Mouse (Mus musculus) midbrain, embryonic 13.5 days (tissue): ENCODE data around the gene Rpl14. TPM values are rescaled to one million over a fixed set of nuclear protein-coding genes. Genes with fewer than 3 reads are reported as not detected.
"Not testable (repeated sequence)": the region's sequence is repeated elsewhere in the genome, so short reads cannot be mapped to it uniquely, and the experiment has no call there.

Source experiments
- ATAC-seq: fragments of 200-750 bp; cut with Nextera tagmentation; 2 replicates; pipeline ENCODE4 v1.8.0; 2017; ENCODE audit warnings: mild to moderate bottlenecking, moderate TSS enrichment, moderate library complexity
- H3K27ac ChIP-seq: fragments of 300-500 bp; sonication (generic); 2 replicates; pipeline ENCODE4 v1.5.1; 2015; ENCODE audit warnings: inconsistent platforms, mild to moderate bottlenecking, moderate library complexity
- H3K27me3 ChIP-seq: fragments of 300-500 bp; sonication (generic); 2 replicates; pipeline ENCODE4 v1.6.1; 2015; ENCODE audit warnings: mild to moderate bottlenecking, inconsistent platforms
- H3K36me3 ChIP-seq: fragments of 300-500 bp; sonication (generic); 2 replicates; pipeline ENCODE4 v1.6.1; 2015; ENCODE audit warnings: mild to moderate bottlenecking, inconsistent platforms
- H3K4me1 ChIP-seq: fragments of 300-500 bp; sonication (generic); replicated peaks from 2 replicates; pipeline ENCODE4 v1.6.1; 2015; ENCODE audit warnings: inconsistent platforms
- H3K4me2 ChIP-seq: fragments of 300-500 bp; sonication (generic); replicated peaks from 2 replicates; pipeline ENCODE4 v1.6.1; 2015; ENCODE audit warnings: moderate library complexity, mild to moderate bottlenecking, inconsistent platforms
- H3K4me3 ChIP-seq: fragments of 300-500 bp; sonication (generic); replicated peaks from 2 replicates; pipeline ENCODE4 v1.5.1; 2015; ENCODE audit warnings: mild to moderate bottlenecking, inconsistent platforms
- H3K9ac ChIP-seq: fragments of 300-500 bp; sonication (generic); replicated peaks from 2 replicates; pipeline ENCODE4 v1.6.1; 2015; ENCODE audit warnings: mild to moderate bottlenecking, inconsistent platforms
- H3K9me3 ChIP-seq: fragments of 300-500 bp; sonication (generic); 2 replicates; pipeline ENCODE4 v1.6.1; 2016; ENCODE audit warnings: mild to moderate bottlenecking, inconsistent platforms
- WGBS: fragments of 180-500 bp; shearing (Covaris S2); methylation state at CpG from one replicate; pipeline ENCODE4 v1.1.7; 2015; 5-methylcytosine and 5-hydroxymethylcytosine counted together
- polyA plus RNA-seq: library from polyadenylated mRNA; unstranded; fragments of >200 nt; fragmentation: Nextera tagmentation; extraction: Ambion mirVana; gene quantifications from 2 replicates; pipeline ENCODE4 v1.2.1, GENCODE M21; 2015

Gene Rpl14
- 474 and 477 TPM in 2 replicates for polyA plus RNA-seq

DNA sequence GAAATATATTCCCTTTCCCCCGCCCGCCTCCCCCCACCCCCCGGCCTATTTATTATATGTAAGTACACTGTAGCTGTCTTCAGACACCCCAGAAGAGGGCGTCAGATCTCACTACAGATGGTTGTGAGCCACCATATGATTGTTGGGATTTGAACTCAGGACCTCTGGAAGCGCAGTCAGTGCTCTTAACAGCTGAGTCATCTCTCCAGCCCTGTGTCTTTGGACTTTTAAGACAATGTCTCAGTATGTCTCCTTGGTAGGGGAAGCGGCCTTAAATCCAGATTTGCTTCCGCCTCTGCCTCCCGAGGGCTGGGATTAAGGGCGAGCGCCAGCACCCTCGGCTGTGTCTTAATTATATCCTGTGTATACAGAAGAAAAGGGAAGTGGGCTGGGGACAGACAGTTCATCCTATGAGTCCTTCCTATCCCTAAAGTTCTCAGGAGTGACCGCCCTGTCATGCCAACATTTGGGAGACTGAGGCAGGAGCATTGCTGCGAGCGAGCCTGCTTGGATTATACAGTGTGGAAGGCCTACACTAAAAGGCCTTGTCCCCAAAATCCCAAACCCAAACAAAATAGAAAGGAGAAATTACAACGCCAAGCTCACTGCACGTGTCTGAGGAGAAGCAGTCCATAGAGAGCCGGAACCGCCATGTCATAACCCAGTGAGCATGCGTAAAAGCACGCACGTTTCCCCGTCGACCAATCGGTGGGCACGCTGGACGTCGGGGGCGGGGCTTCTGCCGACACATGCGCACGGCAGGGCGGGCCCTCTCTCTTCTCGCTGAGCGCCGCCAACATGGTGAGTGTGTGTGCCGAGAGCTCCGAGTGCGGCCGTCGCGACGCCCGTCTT lies at the start of gene Rpl14:
Gene Rpl14 (plus strand): TSS at position 704 of the 852 bp plus-strand sequence.
- peak within 1 kb of the TSS; percentile 85 for H3K4me3 ChIP-seq
- H3K4me1 ChIP-seq, result peaks cover 23% of the 10 kb centered on the region
- H3K9ac ChIP-seq, result peak within 1 kb of the TSS; percentile 93
- no peaks in the 10 kb centered on the region for H3K9me3 ChIP-seq
- ATAC-seq, result peak; percentile 98
- H3K4me2 ChIP-seq, result peak within 1 kb of the TSS; percentile 86
- H3K27ac ChIP-seq, result peak within 1 kb of the TSS; percentile 85
- 6% methylated on average over 43 of the region's 43 CpGs for WGBS
- H3K27me3 ChIP-seq, result 0 out of 2 replicates have a peak, but pooled peaks cover 5% of the 10 kb centered on the region
- peaks cover 36% of the 10 kb centered on the region for H3K36me3 ChIP-seq

DNA sequence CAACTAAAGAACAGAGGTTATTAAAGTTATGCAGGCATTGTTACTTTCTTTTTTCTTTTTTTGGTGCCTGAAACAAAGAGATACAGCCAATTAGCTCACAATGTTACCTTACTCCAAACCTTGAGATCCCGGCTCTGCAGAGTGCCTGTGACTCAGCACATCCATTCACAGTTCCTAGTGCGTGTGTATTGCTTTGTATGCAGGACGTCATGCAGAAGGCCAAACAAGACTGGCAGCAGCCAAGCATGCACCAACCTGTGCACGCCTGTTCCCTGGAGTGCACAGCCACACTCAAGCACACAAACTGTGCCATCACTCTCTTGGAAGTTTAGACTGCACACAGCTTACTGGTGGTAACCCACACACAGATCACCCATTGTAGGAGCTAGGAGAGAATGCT lies 44.0 kb upstream of the Rpl14 start:
- no peaks in the 10 kb centered on the region for H3K27me3 ChIP-seq
- 55% methylated on average over 4 of the region's 4 CpGs for WGBS

DNA sequence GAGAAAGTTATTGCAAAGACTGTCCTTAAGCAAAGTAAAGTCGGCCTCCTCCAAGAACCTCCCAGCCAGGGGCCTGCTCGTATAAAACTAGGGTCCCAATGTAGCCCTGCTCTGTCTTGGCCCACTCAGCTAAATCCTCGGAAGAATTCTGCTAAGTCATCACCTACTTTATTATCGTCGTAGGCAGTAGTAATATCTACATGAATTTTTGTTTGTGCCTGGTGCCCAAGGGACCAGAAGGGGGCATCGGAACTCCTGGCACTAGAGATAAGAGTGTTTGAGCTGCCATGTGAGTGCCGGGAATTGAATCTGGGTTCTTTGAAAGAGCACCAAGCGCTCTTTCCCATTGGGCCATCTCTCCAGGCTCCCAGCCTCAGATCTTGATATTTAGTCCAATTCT lies 43.3 kb upstream of the Rpl14 start:
- H3K4me1 ChIP-seq, result no peaks in the 10 kb centered on the region
- H3K9ac ChIP-seq, result no peak overlapping the region
- WGBS, result 90% methylated on average over 8 of the region's 8 CpGs
- H3K36me3 ChIP-seq, result no peaks in the 10 kb centered on the region
- H3K4me2 ChIP-seq, result no peak overlapping the region
- no peak overlapping the region for H3K4me3 ChIP-seq
- H3K27me3 ChIP-seq, result no peaks in the 10 kb centered on the region
- H3K27ac ChIP-seq, result no peak overlapping the region
- H3K9me3 ChIP-seq, result no peaks in the 10 kb centered on the region
- ATAC-seq, result no peak

More for the DNA sequence above, 44.0 kb upstream of the Rpl14 start:
- Histone ChIP-seq H3K27ac (no peak overlapping the region), H3K4me1 (no peaks in the 10 kb centered on the region), H3K4me2 (no peak overlapping the region), H3K36me3 (no peaks in the 10 kb centered on the region), H3K9ac (no peak overlapping the region), H3K4me3 (no peak overlapping the region), H3K9me3 (no peaks in the 10 kb centered on the region)
- no peak for ATAC-seq

DNA sequence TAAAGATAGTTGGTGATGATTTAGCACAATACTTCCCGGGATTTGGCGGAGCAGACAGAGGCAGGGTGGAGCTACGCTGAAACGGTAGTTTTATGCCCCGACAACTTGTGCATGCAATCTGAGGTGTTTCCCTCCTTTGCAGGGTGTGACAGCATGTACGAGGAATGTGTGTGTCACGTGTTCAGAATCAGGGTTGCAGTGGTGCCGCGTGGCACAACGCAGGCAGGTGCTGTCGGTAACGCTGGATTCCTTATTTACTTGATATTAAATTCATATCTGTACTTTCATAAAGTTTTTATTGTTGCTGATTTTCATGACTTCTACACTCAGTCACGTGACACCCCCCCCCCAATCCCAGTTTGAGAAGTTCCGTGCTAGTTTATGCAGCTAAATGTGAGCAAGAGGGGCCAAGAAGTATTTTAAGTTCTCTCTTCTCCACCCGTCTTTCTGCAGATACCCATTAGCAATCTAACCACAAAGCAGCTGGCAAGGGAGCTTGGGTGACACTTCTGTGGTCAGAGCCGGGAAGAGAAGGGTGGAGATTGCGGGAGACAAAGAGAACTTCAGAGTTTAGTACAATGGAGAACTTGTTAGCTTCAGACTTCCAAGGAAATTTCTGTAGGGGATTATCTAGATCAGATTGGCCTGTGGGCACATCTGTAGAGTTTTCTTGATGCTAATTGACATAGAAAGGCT lies 42.3 kb upstream of the Rpl14 start:
- Histone ChIP-seq H3K27me3 (no peaks in the 10 kb centered on the region), H3K36me3 (no peaks in the 10 kb centered on the region), H3K9me3 (0 out of 2 replicates have a peak, but pooled peaks cover under 1% of the 10 kb centered on the region), H3K4me3 (no peak overlapping the region), H3K4me2 (no peak overlapping the region), H3K4me1 (no peaks in the 10 kb centered on the region), H3K27ac (no peak overlapping the region), H3K9ac (no peak overlapping the region)
- WGBS, result 88% methylated on average over 17 of the region's 17 CpGs
- no peak for ATAC-seq

DNA sequence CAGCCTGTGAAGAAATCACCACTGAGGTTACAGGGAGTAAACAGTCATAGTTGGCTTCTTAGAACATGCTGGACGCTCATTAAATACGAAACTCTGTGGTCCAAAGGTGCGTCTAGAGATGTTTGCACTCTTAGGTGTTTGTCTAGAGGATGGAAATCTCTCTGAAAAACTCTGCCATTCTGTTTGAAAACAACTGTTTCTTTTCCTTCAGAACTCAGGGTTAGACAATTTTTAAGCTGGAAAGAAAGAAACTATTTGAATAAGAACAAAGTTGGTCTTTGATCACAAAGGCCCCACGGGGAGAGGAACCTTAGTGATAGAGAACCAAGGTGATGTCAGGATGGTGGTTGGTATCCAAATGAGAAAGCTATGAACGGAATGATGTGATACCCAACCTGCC lies 40.8 kb upstream of the Rpl14 start:
- no peak for ATAC-seq
- H3K9ac ChIP-seq, result no peak overlapping the region
- H3K36me3 ChIP-seq, result no peaks in the 10 kb centered on the region
- H3K27me3 ChIP-seq, result no peaks in the 10 kb centered on the region
- H3K4me1 ChIP-seq, result no peaks in the 10 kb centered on the region
- H3K4me2 ChIP-seq, result no peak overlapping the region
- H3K27ac ChIP-seq, result no peak overlapping the region
- WGBS, result 91% methylated on average over 5 of the region's 5 CpGs
- no peak overlapping the region for H3K4me3 ChIP-seq
- H3K9me3 ChIP-seq, result 0 out of 2 replicates have a peak, but pooled peaks cover 4% of the 10 kb centered on the region

DNA sequence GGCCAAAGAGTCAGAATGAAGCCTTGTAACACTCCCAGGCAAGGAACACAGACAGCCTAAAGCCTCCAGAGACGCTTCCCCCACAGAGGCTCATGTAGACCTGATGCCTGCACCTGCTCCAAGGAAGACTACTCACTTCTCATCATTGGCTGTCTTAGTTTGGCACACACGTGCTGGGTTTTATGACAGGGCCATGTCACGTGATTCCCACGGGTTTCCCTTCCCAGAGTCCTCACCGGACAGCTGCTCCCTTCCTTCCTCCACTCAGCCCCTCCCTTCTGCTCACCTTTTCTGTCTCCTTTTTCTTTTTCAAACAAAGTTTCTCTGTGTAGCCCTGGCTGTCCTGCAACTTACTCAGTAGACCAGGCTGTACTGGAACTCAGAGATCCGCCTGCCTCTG lies 39.2 kb upstream of the Rpl14 start:
- no peaks in the 10 kb centered on the region for H3K36me3 ChIP-seq
- H3K4me2 ChIP-seq, result no peak overlapping the region
- H3K9ac ChIP-seq, result no peak overlapping the region
- H3K27me3 ChIP-seq, result no peaks in the 10 kb centered on the region
- no peak overlapping the region for H3K4me3 ChIP-seq
- ATAC-seq, result no peak
- H3K27ac ChIP-seq, result no peak overlapping the region
- 0 out of 2 replicates have a peak, but pooled peaks cover 4% of the 10 kb centered on the region for H3K9me3 ChIP-seq
- H3K4me1 ChIP-seq, result no peaks in the 10 kb centered on the region
- WGBS, result 85% methylated on average over 6 of the region's 6 CpGs

DNA sequence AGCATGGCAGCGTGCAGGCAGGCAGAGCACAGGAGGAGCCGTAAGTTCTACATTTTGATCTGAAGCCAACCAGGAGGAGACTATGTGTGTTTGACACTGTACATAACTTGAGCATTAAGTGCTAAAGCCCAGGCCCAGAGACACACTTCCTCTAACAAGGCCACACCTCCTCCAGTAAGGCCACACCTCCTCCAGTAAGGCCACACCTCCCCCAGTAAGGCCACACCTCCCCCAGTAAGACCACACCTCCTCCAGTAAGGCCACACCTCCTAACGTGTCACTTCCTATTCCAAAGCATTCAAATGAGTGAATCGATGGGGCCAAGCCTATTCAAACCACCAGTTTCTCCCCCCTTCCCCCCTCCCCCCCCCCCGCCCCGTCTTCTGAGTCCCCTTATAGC lies 38.6 kb upstream of the Rpl14 start:
- H3K4me3 ChIP-seq, result no peak overlapping the region
- 0 out of 2 replicates have a peak, but pooled peaks cover 4% of the 10 kb centered on the region for H3K9me3 ChIP-seq
- H3K36me3 ChIP-seq, result no peaks in the 10 kb centered on the region
- H3K4me1 ChIP-seq, result no peaks in the 10 kb centered on the region
- no peak for ATAC-seq
- 89% methylated on average over 6 of the region's 6 CpGs for WGBS
- no peaks in the 10 kb centered on the region for H3K27me3 ChIP-seq
- no peak overlapping the region for H3K9ac ChIP-seq
- no peak overlapping the region for H3K27ac ChIP-seq
- H3K4me2 ChIP-seq, result no peak overlapping the region

DNA sequence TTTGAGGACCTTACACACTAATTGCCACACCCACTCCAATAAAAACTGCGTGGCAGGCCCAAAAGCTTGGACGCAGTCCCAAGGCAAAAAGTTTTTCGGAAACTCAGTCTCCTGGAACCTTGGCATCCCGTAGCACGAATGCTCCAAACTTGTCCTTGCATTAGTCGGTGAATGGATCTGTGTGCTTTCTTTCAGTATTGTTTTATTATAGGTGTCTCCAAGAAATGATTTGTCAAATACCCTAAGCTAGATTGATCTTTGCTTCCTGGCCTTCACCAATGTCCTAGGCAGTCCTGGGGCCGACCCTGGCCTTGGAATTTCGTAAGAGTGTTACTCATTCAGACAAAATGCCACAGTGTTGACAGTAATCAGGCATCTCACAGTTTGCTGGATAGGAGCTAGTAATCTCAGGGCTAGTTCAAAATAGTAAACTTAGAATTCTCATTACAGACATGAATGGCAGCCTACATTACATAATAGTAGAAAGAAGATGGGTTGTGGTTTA lies 37.7 kb upstream of the Rpl14 start:
- not testable (repeated sequence) for H3K4me2 ChIP-seq, H3K4me3 ChIP-seq, H3K4me1 ChIP-seq, H3K9me3 ChIP-seq, H3K27me3 ChIP-seq, ATAC-seq, H3K36me3 ChIP-seq, H3K9ac ChIP-seq, H3K27ac ChIP-seq
- WGBS, result 95% methylated on average over 8 of the region's 8 CpGs

DNA sequence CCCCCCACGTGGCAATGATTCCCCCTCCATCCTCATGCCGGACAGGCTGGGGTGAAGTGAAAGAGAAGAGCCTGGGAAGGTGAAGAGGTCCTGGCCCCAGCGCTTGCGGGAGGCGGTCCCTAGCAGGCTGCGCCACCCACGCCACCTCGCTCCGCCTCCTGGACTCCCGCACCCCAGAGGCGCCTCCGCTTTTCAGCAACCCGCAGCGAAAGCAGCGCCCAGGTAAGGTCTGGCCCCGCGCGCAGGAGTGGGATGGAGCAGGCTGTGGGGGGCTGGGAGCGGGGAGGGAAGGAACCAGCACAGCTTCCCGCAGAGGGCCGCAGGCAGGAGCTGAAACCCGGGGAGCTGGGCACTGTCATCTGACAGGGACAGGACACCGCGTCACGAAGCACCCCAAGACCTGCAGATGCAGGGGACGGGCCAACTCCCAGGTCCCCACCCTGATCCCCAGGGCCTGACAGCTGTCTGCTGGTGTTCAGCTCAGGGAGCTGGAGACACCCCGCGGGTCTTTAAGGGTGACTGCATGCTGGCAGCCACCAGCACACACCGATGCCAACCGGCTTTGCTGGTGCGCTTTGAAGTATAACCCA lies 31.5 kb upstream of the Rpl14 start, which contains the start of gene Entpd3:
Gene Entpd3 (plus strand): TSS at position 157 of the 590 bp plus-strand sequence.
- Histone ChIP-seq H3K36me3 (no peaks in the 10 kb centered on the region), H3K4me3 (peak within 1 kb of the TSS; percentile 43)

DNA sequence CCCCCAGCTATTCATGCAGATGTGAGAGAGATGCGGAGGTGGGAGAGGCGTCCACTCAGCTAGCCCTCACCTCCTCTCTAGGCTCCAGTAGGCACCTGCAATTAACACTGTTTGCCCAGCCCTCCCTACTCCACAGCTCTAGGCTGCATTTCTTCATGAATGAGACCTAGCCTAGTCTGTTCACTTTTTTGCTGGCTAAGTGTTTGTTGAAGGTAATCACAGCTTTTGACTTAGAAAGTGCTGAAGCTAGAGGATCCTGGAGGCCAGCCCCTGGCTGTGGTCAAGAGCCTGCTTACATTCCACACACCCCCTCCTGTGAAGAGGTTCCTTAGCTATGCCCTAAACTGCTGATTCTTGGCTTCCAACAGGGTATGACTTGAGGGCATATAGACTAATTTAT lies 29.8 kb upstream of the Rpl14 start:
- Histone ChIP-seq H3K4me3 (no peak overlapping the region), H3K27me3 (peaks cover 22% of the 10 kb centered on the region), H3K4me1 (peaks cover 13% of the 10 kb centered on the region), H3K9me3 (no peaks in the 10 kb centered on the region), H3K36me3 (no peaks in the 10 kb centered on the region), H3K27ac (no peak overlapping the region), H3K4me2 (no peak overlapping the region), H3K9ac (no peak overlapping the region)
- WGBS, result 33% methylated on average over 2 of the region's 2 CpGs
- no peak for ATAC-seq

More for the DNA sequence above, 31.5 kb upstream of the Rpl14 start, which contains the start of gene Entpd3:
- no peaks in the 10 kb centered on the region for H3K9me3 ChIP-seq
- ATAC-seq, result peak; percentile 70
- H3K27me3 ChIP-seq, result peaks cover 22% of the 10 kb centered on the region
- no peak within 1 kb of the TSS for H3K27ac ChIP-seq
- under 1% methylated on average over 31 of the region's 31 CpGs for WGBS
- H3K9ac ChIP-seq, result peak within 1 kb of the TSS; percentile 67
- peak within 1 kb of the TSS; percentile 75 for H3K4me2 ChIP-seq
- H3K4me1 ChIP-seq, result peaks cover 13% of the 10 kb centered on the region

DNA sequence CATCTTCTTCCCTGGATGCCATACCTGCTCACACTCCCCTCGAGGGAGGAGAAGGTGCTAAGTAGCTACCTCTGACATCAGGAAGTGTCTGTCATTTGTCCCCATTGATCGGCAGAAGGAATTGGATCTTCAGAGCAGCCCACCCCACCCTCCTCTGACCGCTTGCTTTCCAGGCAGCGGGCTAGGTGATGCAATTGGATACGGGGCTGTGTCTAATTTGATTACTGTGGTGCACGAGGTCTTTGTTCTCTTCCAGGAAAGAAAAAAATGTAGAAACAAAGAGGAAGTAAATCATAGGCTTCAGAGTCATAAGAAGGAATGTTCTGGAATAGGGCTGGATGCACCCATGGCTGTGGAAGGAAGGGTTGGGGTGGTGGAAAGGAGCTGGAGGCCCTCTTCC lies 29.0 kb upstream of the Rpl14 start:
- Histone ChIP-seq H3K9me3 (no peaks in the 10 kb centered on the region), H3K27me3 (peaks cover 22% of the 10 kb centered on the region), H3K36me3 (no peaks in the 10 kb centered on the region), H3K4me2 (no peak overlapping the region), H3K9ac (no peak overlapping the region), H3K4me1 (peaks cover 13% of the 10 kb centered on the region), H3K27ac (no peak overlapping the region), H3K4me3 (no peak overlapping the region)
- 29% methylated on average over 6 of the region's 6 CpGs for WGBS
- ATAC-seq, result no peak

DNA sequence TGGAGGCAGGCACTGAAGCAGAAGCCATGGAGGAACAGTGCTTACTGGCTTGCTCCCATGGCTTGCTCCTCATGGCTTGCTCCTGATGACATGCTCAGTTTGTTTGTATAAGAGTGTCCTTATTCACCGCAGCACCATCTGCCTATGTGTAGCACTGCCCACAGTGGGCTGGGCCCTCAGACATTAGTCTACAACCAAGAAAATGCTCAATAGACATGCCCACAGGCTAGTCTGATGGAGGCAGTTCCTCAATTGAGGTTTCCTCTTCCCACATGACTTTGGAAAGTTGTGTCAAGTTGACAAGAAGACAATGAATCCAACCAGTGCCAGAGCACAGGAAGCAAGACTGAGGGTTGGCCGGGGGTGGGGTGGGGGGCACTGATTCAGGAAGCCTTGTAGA lies 25.2 kb upstream of the Rpl14 start:
- Histone ChIP-seq H3K9me3 (no peaks in the 10 kb centered on the region), H3K4me3 (no peak overlapping the region), H3K36me3 (no peaks in the 10 kb centered on the region), H3K27ac (no peak overlapping the region), H3K9ac (no peak overlapping the region), H3K4me2 (no peak overlapping the region), H3K4me1 (0 out of 2 replicates have a peak, but pooled peaks cover 5% of the 10 kb centered on the region), H3K27me3 (no peaks in the 10 kb centered on the region)
- ATAC-seq, result no peak
- 84% methylated on average over 2 of the region's 2 CpGs for WGBS
